Comparison of ENCODE assay signal across 8 mouse cellular contexts in the genomic region with DNA sequence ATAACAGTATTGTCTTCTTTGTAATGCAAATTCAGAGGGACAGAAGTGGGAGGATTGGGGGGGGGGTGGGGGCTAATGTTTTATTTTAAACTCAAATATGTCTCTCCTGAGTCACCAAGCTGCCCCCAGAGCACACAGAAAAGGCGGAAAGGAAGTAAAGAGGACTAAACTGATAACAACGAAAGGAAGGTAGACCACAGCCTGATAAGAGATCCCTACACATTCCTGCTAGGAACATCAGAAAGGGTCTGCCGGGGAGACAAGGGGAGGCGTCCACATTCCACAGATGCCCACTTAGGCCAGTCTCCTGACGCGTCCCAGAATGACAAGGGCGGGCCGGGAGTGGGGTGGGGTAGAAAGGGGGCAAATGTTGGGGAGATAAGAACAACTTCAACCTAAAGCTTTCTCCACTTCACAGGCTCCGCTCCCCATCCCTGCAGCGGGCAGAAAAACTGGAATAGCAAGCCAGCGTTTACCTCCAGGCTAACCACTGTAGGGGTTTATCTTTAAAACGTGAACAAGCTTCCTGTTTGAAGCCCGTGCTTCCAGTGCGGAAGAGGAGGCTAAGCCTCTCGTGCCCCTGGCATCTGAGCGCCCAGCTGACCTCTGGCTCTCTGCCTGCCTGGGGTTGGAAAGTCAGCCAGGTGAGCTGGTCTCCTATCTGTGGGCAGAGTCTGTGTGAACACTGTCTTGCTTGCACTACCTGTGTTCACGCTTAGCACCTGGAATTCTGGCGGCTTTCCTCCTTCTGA.
DNase-seq lines count a peak whose midpoint lies in the region; ATAC-seq and TF ChIP-seq lines count a peak whose summit lies in the region.

No protein-coding gene starts in this region.

- H3K4me3 ChIP-seq in heart, embryonic 16.5 days (ENCODE audit: low read length), result peak overlapping the region; percentile 36
- no peak overlapping the region for H3K4me3 ChIP-seq in cerebellum, adult 2 months (replicated peaks; ENCODE audit: insufficient read depth, low read depth, low read length)

- no peak for DNase-seq in cerebellum, adult 11-12 months
- DNase-seq in kidney, postnatal 25 days, result peak; percentile 58 to 75
- DNase-seq in thymus, postnatal 10 days (ENCODE audit: low spot score in 2 of 2), result peak; percentile 5 to 15
- DNase-seq in cerebellum, adult 2 months, result no peak
- DNase-seq in adrenal gland, adult 2 months, result no peak

- peak overlapping the region; percentile 53 for H3K9ac ChIP-seq in heart, embryonic 16.5 days (ENCODE audit: low read length)

- no peaks in the 10 kb centered on the region for H3K36me3 ChIP-seq in heart, embryonic 16.5 days (ENCODE audit: control insufficient read depth, insufficient read depth)

- TF ChIP-seq POLR2A in cerebellum, adult 2 months (IDR thresholded peaks at IDR 0.05; ENCODE audit: borderline replicate concordance, insufficient read depth, low read length), result no peak

- peaks cover 12% of the 10 kb centered on the region for H3K4me1 ChIP-seq in heart, embryonic 16.5 days (ENCODE audit: control insufficient read depth, insufficient read depth, low read length)
- H3K4me1 ChIP-seq in cerebellum, adult 2 months (ENCODE audit: control insufficient read depth, insufficient read depth, low read length), result no peaks in the 10 kb centered on the region; the same call in 1 of the 2 replicates

- 4% methylated on average over 18 of the region's 18 CpGs for WGBS in heart, embryonic 16.5 days
- 40% methylated on average over 18 of the region's 18 CpGs for WGBS in cerebellum, adult 2 months

- 0 out of 2 replicates have a peak overlapping the region, but pooled peaks have one; percentile 4 for H3K27ac ChIP-seq in heart, embryonic 16.5 days (ENCODE audit: low read length)
- no peak overlapping the region for H3K27ac ChIP-seq in cerebellum, adult 2 months (ENCODE audit: insufficient read depth, low read length)

- no peaks in the 10 kb centered on the region for H3K27me3 ChIP-seq in heart, embryonic 16.5 days (ENCODE audit: control insufficient read depth, insufficient read depth, low read length)
- no peaks in the 10 kb centered on the region for H3K27me3 ChIP-seq in cerebellum, adult 2 months (ENCODE audit: control insufficient read depth, insufficient read depth, low read length)

- ATAC-seq in cerebellum, adult (ENCODE audit: insufficient number of reproducible peaks, low FRiP score, low TSS enrichment), result peak; percentile 36; the same call in 1 of the 2 replicates
- peak; percentile 45 for ATAC-seq in heart, embryonic 16.5 days (replicated peaks; ENCODE audit: extremely low read depth, insufficient read depth, low FRiP score)
- ATAC-seq in megakaryocyte, adult 5-6 weeks (ENCODE audit: poor library complexity, severe bottlenecking), result peak; percentile 89

- no peak for TF ChIP-seq CTCF in cerebellum, adult 2 months (IDR thresholded peaks at IDR 0.05; ENCODE audit: borderline replicate concordance, insufficient read depth, low read depth, low read length)

- peak overlapping the region; percentile 65 for H3K4me2 ChIP-seq in heart, embryonic 16.5 days (ENCODE audit: low read depth, low read length)

- H3K9me3 ChIP-seq in heart, embryonic 16.5 days (replicated peaks; ENCODE audit: control insufficient read depth, low read length), result no peaks in the 10 kb centered on the region

Comparison
In these comparisons a context has a peak if more than half of its experiments do, and no peak if none do; other contexts are left out.
1. ATAC-seq: peak in every context shown above with its lines; median percentile 89 in megakaryocyte, adult 5-6 weeks; 45 in heart, embryonic 16.5 days; 36 in cerebellum, adult.
2. DNase-seq: peak in kidney, postnatal 25 days (2 of 2) and thymus, postnatal 10 days (2 of 2); none in cerebellum, adult 11-12 months (single experiment), cerebellum, adult 2 months (0 of 2) and adrenal gland, adult 2 months (single experiment).